Mouse (Mus musculus): ENCODE data around the gene Pde4c. TPM values are rescaled to one million over a fixed set of nuclear protein-coding genes. Genes with fewer than 3 reads are reported as not detected.
A peak's percentile ranks its signal among the peaks of the same experiment; 100 is the strongest.

The Pde4c gene
- polyA plus RNA-seq, 1 experiment, result 0.40 TPM

GRCm38 (mm10) chr8:70687576-70687975, 35.9 kb upstream of the Pde4c start:
- no peak for DNase-seq (ENCODE audit: low read depth)
- TF ChIP-seq POLR2A (IDR thresholded peaks at IDR 0.05; ENCODE audit: borderline replicate concordance, extremely low read depth, insufficient read depth, insufficient read length, poor library complexity, severe bottlenecking), result no peak
- TF ChIP-seq CTCF (IDR thresholded peaks at IDR 0.05; ENCODE audit: borderline replicate concordance, extremely low read depth, insufficient read depth, insufficient read length), result no peak

- no peak for TF ChIP-seq POLR2A (IDR thresholded peaks at IDR 0.05; ENCODE audit: borderline replicate concordance, extremely low read depth, insufficient read depth, insufficient read length, poor library complexity, severe bottlenecking)
- no peak for TF ChIP-seq CTCF (IDR thresholded peaks at IDR 0.05; ENCODE audit: borderline replicate concordance, extremely low read depth, insufficient read depth, insufficient read length)
- no peak for DNase-seq (ENCODE audit: low read depth)
These were observed 35.4 kb upstream of the Pde4c start for GRCm38 (mm10) chr8:70688136-70688535.

GRCm38 (mm10) chr8:70689892-70690390, 33.6 kb upstream of the Pde4c start:
- DNase-seq (ENCODE audit: low read depth), result no peak
- TF ChIP-seq CTCF (IDR thresholded peaks at IDR 0.05; ENCODE audit: borderline replicate concordance, extremely low read depth, insufficient read depth, insufficient read length), result no peak

- no peak for DNase-seq (ENCODE audit: low read depth)
- TF ChIP-seq CTCF (IDR thresholded peaks at IDR 0.05; ENCODE audit: borderline replicate concordance, extremely low read depth, insufficient read depth, insufficient read length), result no peak
These were observed 32.3 kb upstream of the Pde4c start for GRCm38 (mm10) chr8:70691230-70691629.

- TF ChIP-seq CTCF (IDR thresholded peaks at IDR 0.05; ENCODE audit: borderline replicate concordance, extremely low read depth, insufficient read depth, insufficient read length), result no peak
- no peak for TF ChIP-seq POLR2A (IDR thresholded peaks at IDR 0.05; ENCODE audit: borderline replicate concordance, extremely low read depth, insufficient read depth, insufficient read length, poor library complexity, severe bottlenecking)
- DNase-seq (ENCODE audit: low read depth), result peak; percentile 92
These were observed 31.7 kb upstream of the Pde4c start for GRCm38 (mm10) chr8:70691727-70692231.

GRCm38 (mm10) chr8:70693636-70694035, 29.9 kb upstream of the Pde4c start:
- DNase-seq (ENCODE audit: low read depth), result no peak
- TF ChIP-seq POLR2A (IDR thresholded peaks at IDR 0.05; ENCODE audit: borderline replicate concordance, extremely low read depth, insufficient read depth, insufficient read length, poor library complexity, severe bottlenecking) (no peak), CTCF (IDR thresholded peaks at IDR 0.05; ENCODE audit: borderline replicate concordance, extremely low read depth, insufficient read depth, insufficient read length) (no peak)

GRCm38 (mm10) chr8:70695318-70696018, 28.1 kb upstream of the Pde4c start:
- peak; percentile 26 for DNase-seq (ENCODE audit: low read depth)
- TF ChIP-seq CTCF (IDR thresholded peaks at IDR 0.05; ENCODE audit: borderline replicate concordance, extremely low read depth, insufficient read depth, insufficient read length) (no peak), POLR2A (IDR thresholded peaks at IDR 0.05; ENCODE audit: borderline replicate concordance, extremely low read depth, insufficient read depth, insufficient read length, poor library complexity, severe bottlenecking) (no peak)

GRCm38 (mm10) chr8:70696019-70696885, 27.3 kb upstream of the Pde4c start:
- peak; percentile 92 for DNase-seq (ENCODE audit: low read depth)
- no peak for TF ChIP-seq POLR2A (IDR thresholded peaks at IDR 0.05; ENCODE audit: borderline replicate concordance, extremely low read depth, insufficient read depth, insufficient read length, poor library complexity, severe bottlenecking)
- TF ChIP-seq CTCF (IDR thresholded peaks at IDR 0.05; ENCODE audit: borderline replicate concordance, extremely low read depth, insufficient read depth, insufficient read length), result no peak

GRCm38 (mm10) chr8:70696946-70697345, 26.6 kb upstream of the Pde4c start:
- peak; percentile 50 for DNase-seq (ENCODE audit: low read depth)
- no peak for TF ChIP-seq CTCF (IDR thresholded peaks at IDR 0.05; ENCODE audit: borderline replicate concordance, extremely low read depth, insufficient read depth, insufficient read length)
- no peak for TF ChIP-seq POLR2A (IDR thresholded peaks at IDR 0.05; ENCODE audit: borderline replicate concordance, extremely low read depth, insufficient read depth, insufficient read length, poor library complexity, severe bottlenecking)

- TF ChIP-seq POLR2A (IDR thresholded peaks at IDR 0.05; ENCODE audit: borderline replicate concordance, extremely low read depth, insufficient read depth, insufficient read length, poor library complexity, severe bottlenecking) (no peak), CTCF (IDR thresholded peaks at IDR 0.05; ENCODE audit: borderline replicate concordance, extremely low read depth, insufficient read depth, insufficient read length) (no peak)
- no peak for DNase-seq (ENCODE audit: low read depth)
These were observed 25.9 kb upstream of the Pde4c start for GRCm38 (mm10) chr8:70697366-70698250.

Measured in brain, embryonic 14.5 days (tissue).